Mouse (Mus musculus) liver, postnatal 0 days (tissue): Measurements from ENCODE around the gene Ttc28. TPM values are rescaled to one million over a fixed set of nuclear protein-coding genes. Genes with fewer than 3 reads are reported as not detected.

Experiments
- ATAC-seq: fragments of 200-750 bp; cut with Nextera tagmentation; 2 replicates; pipeline ENCODE4 v1.8.0; 2017; ENCODE audit warnings: mild to moderate bottlenecking, moderate library complexity
- DNase-seq: peaks from one replicate; pipeline ENCODE4 v3.0.0-alpha.2; 2016
- H3K27ac ChIP-seq: fragments of 300-500 bp; sonication (generic); 2 replicates; pipeline ENCODE4 v1.5.1; 2014; ENCODE audit warnings: antibody characterized with exemption, moderate library complexity, mild to moderate bottlenecking, low read depth
- H3K27me3 ChIP-seq: fragments of 300-500 bp; sonication (generic); 2 replicates; pipeline ENCODE4 v1.6.1; 2014; ENCODE audit warnings: low read length, control low read depth, mixed read lengths; ENCODE audit not compliant: insufficient read depth
- H3K36me3 ChIP-seq: fragments of 300-500 bp; sonication (generic); replicated peaks from 2 replicates; pipeline ENCODE4 v1.6.1; 2014; ENCODE audit warnings: mild to moderate bottlenecking, control low read depth, low read length, moderate library complexity, mixed read lengths; ENCODE audit not compliant: insufficient read depth
- H3K4me1 ChIP-seq: fragments of 300-500 bp; sonication (generic); 2 replicates; pipeline ENCODE4 v1.6.1; 2014; ENCODE audit warnings: antibody characterized with exemption, mild to moderate bottlenecking, control low read depth; ENCODE audit not compliant: insufficient read depth
- H3K4me2 ChIP-seq: fragments of 300-500 bp; sonication (generic); 2 replicates; pipeline ENCODE4 v1.6.1; 2014; ENCODE audit warnings: low read depth, mild to moderate bottlenecking, low read length, moderate library complexity, mixed read lengths
- H3K4me3 ChIP-seq: fragments of 300-500 bp; sonication (generic); 2 replicates; pipeline ENCODE4 v1.5.1; 2014; ENCODE audit warnings: low read depth, low read length
- H3K9ac ChIP-seq: fragments of 300-500 bp; sonication (generic); replicated peaks from 2 replicates; pipeline ENCODE4 v1.6.1; 2014; ENCODE audit warnings: mild to moderate bottlenecking, moderate library complexity
- H3K9me3 ChIP-seq: fragments of 300-500 bp; sonication (generic); 2 replicates; pipeline ENCODE4 v1.6.1; 2016; ENCODE audit warnings: mild to moderate bottlenecking, control low read depth, low read length, mixed read lengths
- CTCF ChIP-seq: sonication (generic); IDR thresholded peaks from 2 replicates; pipeline ENCODE4 v1.5.1; 2016; ENCODE audit warnings: antibody characterized with exemption, low read depth
- EP300 ChIP-seq: IDR thresholded peaks from 2 replicates; pipeline ENCODE4 v1.6.1; 2016; ENCODE audit warnings: antibody characterized with exemption, low read depth, mild to moderate bottlenecking
- WGBS: fragments of 180-500 bp; shearing (Covaris S2); extraction: QIAGEN DNeasy Blood & Tissue Kit; methylation state at CpG from one replicate; pipeline ENCODE4 v1.1.7; 2014; ENCODE audit not compliant: insufficient replicate concordance; 5-methylcytosine and 5-hydroxymethylcytosine counted together
- polyA plus RNA-seq: library from polyadenylated mRNA; unstranded; fragments of >200 nt; fragmentation: Nextera tagmentation; extraction: Ambion mirVana; gene quantifications from 2 replicates; pipeline ENCODE4 v1.2.1, GENCODE M21; 2015

Ttc28 gene
- polyA plus RNA-seq, 1 experiment from 2014 or later: 0.73 TPM

GRCm38 (mm10) chr5:111054848-111055428, 175.3 kb downstream of the Ttc28 start:
- H3K4me3 ChIP-seq: no peak overlapping the region
- no peaks in the 10 kb centered on the region for H3K9me3 ChIP-seq
- H3K9ac ChIP-seq: no peak overlapping the region
- ATAC-seq (no peak), DNase-seq (no peak)
- no peak overlapping the region for H3K27ac ChIP-seq
- no peaks in the 10 kb centered on the region for H3K27me3 ChIP-seq
- no peaks in the 10 kb centered on the region for H3K36me3 ChIP-seq
- no peak overlapping the region for H3K4me2 ChIP-seq
- 0 out of 2 replicates have a peak, but pooled peaks cover 2% of the 10 kb centered on the region for H3K4me1 ChIP-seq
- TF ChIP-seq EP300 (no peak), CTCF (no peak)
- 70% methylated on average over 17 of the region's 17 CpGs for WGBS

- Histone ChIP-seq H3K4me2 (no peak overlapping the region), H3K27ac (no peak overlapping the region), H3K4me3 (no peak overlapping the region), H3K36me3 (no peaks in the 10 kb centered on the region), H3K9me3 (no peaks in the 10 kb centered on the region), H3K27me3 (no peaks in the 10 kb centered on the region), H3K4me1 (0 out of 2 replicates have a peak, but pooled peaks cover 2% of the 10 kb centered on the region), H3K9ac (no peak overlapping the region)
- WGBS: 60% methylated on average over 8 of the region's 8 CpGs
- no peak for DNase-seq
- peak; percentile 45 for ATAC-seq
- TF ChIP-seq CTCF (no peak), EP300 (no peak)
These were observed 175.9 kb downstream of the Ttc28 start for GRCm38 (mm10) chr5:111055507-111055906.

- TF ChIP-seq CTCF (no peak), EP300 (no peak)
- no peak for DNase-seq
- Histone ChIP-seq H3K4me1 (0 out of 2 replicates have a peak, but pooled peaks cover 2% of the 10 kb centered on the region), H3K4me3 (no peak overlapping the region), H3K27ac (no peak overlapping the region), H3K27me3 (no peaks in the 10 kb centered on the region), H3K9me3 (no peaks in the 10 kb centered on the region), H3K9ac (no peak overlapping the region), H3K36me3 (no peaks in the 10 kb centered on the region), H3K4me2 (no peak overlapping the region)
- ATAC-seq: no peak
- 59% methylated on average over 7 of the region's 7 CpGs for WGBS
These were observed 177.5 kb downstream of the Ttc28 start for GRCm38 (mm10) chr5:111057084-111057483.

GRCm38 (mm10) chr5:111058401-111059139, 179.0 kb downstream of the Ttc28 start:
- H3K4me3 ChIP-seq: no peak overlapping the region
- H3K9me3 ChIP-seq: no peaks in the 10 kb centered on the region
- DNase-seq: no peak
- H3K36me3 ChIP-seq: no peaks in the 10 kb centered on the region
- no peaks in the 10 kb centered on the region for H3K27me3 ChIP-seq
- H3K9ac ChIP-seq: no peak overlapping the region; the same call in 1 of the 2 replicates
- H3K27ac ChIP-seq: no peak overlapping the region
- ATAC-seq: no peak
- no peak for TF ChIP-seq CTCF
- TF ChIP-seq EP300: no peak
- H3K4me2 ChIP-seq: no peak overlapping the region
- 0 out of 2 replicates have a peak, but pooled peaks cover 2% of the 10 kb centered on the region for H3K4me1 ChIP-seq
- 35% methylated on average over 22 of the region's 22 CpGs for WGBS

GRCm38 (mm10) chr5:111059140-111059921, 179.7 kb downstream of the Ttc28 start:
- ATAC-seq (no peak), DNase-seq (no peak)
- H3K4me2 ChIP-seq: no peak overlapping the region
- H3K36me3 ChIP-seq: no peaks in the 10 kb centered on the region
- WGBS: 38% methylated on average over 11 of the region's 11 CpGs
- TF ChIP-seq CTCF (no peak), EP300 (no peak)
- no peak overlapping the region for H3K27ac ChIP-seq
- H3K27me3 ChIP-seq: no peaks in the 10 kb centered on the region
- H3K4me1 ChIP-seq: 0 out of 2 replicates have a peak, but pooled peaks cover 2% of the 10 kb centered on the region
- no peak overlapping the region for H3K4me3 ChIP-seq
- no peak overlapping the region for H3K9ac ChIP-seq
- no peaks in the 10 kb centered on the region for H3K9me3 ChIP-seq

GRCm38 (mm10) chr5:111060246-111060745, 180.7 kb downstream of the Ttc28 start:
- DNase-seq (no peak), ATAC-seq (no peak)
- Histone ChIP-seq H3K4me1 (0 out of 2 replicates have a peak, but pooled peaks cover 2% of the 10 kb centered on the region), H3K27ac (no peak overlapping the region), H3K27me3 (no peaks in the 10 kb centered on the region), H3K9ac (no peak overlapping the region), H3K9me3 (no peaks in the 10 kb centered on the region), H3K36me3 (no peaks in the 10 kb centered on the region), H3K4me2 (no peak overlapping the region), H3K4me3 (no peak overlapping the region)
- 73% methylated on average over 6 of the region's 6 CpGs for WGBS
- TF ChIP-seq CTCF: no peak
- TF ChIP-seq EP300: no peak
